Mouse (Mus musculus) brown adipose tissue, adult 24 weeks (tissue): ENCODE measurements around the gene Pecam1. TPM values are rescaled to one million over a fixed set of nuclear protein-coding genes. Genes with fewer than 3 reads are reported as not detected.
A peak's percentile ranks its signal among the peaks of the same experiment; 100 is the strongest.
"Not testable (repeated sequence)": the region's sequence is repeated elsewhere in the genome, so short reads cannot be mapped to it uniquely, and the experiment has no call there.

Experiments
- H3K27ac ChIP-seq: fragments of 200-500 bp; replicated peaks from 2 replicates; pipeline ENCODE4 v1.5.1; 2012; ENCODE audit warnings: low read depth, mild to moderate bottlenecking, low read length
- H3K4me1 ChIP-seq: fragments of 200-500 bp; 2 replicates; pipeline ENCODE4 v1.6.1; 2012; ENCODE audit warnings: low read length, mixed read lengths; ENCODE audit not compliant: control insufficient read depth, insufficient read depth, insufficient read length
- H3K4me3 ChIP-seq: fragments of 200-500 bp; 2 replicates; pipeline ENCODE4 v1.5.1; 2012; ENCODE audit warnings: low read depth, mild to moderate bottlenecking, low read length, moderate library complexity; ENCODE audit not compliant: insufficient read depth
- polyA plus RNA-seq: library from polyadenylated mRNA; stranded (reverse); fragments of >200 nt; gene quantifications from 2 replicates; pipeline ENCODE4 v1.2.4, GENCODE M21; 2012; ENCODE audit not compliant: missing spikeins, insufficient read depth, insufficient read length

The Pecam1 gene
- polyA plus RNA-seq, 1 experiment, result 31.7 TPM

DNA sequence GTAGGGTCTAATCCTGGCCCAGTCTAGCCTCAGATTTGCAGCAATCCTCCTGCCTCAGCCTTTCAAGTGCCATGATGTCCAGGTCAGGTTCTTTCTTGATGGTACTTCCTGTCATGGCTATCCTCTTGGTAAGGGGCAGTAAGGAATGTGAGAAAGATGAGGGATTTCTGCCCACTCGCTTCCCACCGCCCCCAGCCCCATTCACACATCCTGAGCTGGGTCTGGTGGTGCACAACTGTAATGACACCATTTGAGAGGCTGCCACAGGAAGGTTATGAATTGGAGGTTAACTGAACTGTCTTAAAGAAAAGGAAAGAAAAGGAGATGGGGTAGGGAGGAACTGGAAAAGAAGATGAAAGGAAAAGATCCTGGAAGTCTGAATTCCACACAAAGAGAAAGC, 84.6 kb downstream of the Pecam1 start:
- no peak overlapping the region for H3K4me3 ChIP-seq
- H3K27ac ChIP-seq, result peak overlapping the region; percentile 83
- H3K4me1 ChIP-seq, result peaks cover 43% of the 10 kb centered on the region

DNA sequence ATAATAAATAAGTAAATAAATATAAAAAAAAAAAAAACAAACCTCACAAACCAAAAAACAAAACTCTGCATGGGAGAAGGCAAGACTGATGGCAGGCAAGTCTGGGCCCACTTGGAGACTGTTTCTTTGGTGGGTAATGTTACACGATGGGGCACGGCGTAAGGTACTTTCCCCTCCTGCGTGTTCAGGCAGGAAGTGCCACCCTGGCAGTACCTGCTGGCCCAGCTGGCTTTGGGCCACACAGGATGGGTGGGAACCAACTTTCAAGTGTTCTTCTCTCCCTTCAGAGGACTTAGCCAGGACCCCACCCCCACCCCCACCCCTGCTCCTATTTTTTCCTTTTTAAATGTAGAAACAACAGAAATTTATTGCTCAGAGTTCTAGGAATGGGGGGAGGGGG, 85.1 kb downstream of the Pecam1 start:
- no peak overlapping the region for H3K4me3 ChIP-seq
- peak overlapping the region; percentile 69 for H3K27ac ChIP-seq

DNA sequence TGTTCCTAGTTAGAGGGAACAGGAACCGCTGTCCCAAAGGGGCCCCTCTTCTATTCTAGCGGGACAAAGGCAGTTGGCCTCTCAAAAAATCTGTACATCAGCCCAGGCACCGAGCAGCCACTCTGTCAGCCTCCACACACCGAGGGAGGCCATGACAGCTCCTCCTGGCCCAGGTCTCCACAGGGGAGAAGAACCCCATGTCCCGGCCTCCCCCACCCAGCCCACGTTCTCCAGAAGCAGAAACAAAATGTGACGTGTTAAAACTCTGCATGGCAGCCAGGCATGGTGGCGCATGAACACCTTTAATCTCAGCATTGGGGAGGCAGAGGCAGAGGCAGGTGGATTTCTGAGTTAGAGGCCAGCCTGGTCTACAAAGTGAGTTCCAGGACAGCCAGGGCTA, 85.7 kb downstream of the Pecam1 start:
- peak overlapping the region; percentile 60 for H3K27ac ChIP-seq
- H3K4me1 ChIP-seq, result peaks cover 44% of the 10 kb centered on the region

More for the DNA sequence above, 85.1 kb downstream of the Pecam1 start:
- H3K4me1 ChIP-seq, result peaks cover 43% of the 10 kb centered on the region

DNA sequence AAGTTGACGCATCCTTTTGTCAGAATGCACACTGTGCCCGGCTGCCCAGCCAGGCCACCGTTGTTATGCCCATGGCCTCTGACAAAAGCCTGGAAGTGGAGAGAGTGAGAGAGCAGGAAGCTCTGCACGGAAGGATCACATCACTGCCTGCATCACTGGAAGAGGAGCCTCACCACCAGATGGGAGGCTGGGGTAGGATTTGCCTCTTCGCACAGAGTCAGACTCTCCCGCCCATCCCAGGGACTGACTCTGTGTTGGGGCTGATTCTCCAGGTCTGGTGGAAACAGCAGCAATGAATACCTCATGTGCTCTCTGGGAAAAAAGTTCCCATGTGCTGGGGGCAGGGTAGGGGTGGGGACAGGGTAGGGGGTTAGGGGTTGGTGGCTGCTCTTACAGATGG, 86.6 kb downstream of the Pecam1 start:
- peak overlapping the region; percentile 72 for H3K27ac ChIP-seq
- no peak overlapping the region for H3K4me3 ChIP-seq
- peaks cover 40% of the 10 kb centered on the region for H3K4me1 ChIP-seq

More for the DNA sequence above, 85.7 kb downstream of the Pecam1 start:
- H3K4me3 ChIP-seq, result no peak overlapping the region

DNA sequence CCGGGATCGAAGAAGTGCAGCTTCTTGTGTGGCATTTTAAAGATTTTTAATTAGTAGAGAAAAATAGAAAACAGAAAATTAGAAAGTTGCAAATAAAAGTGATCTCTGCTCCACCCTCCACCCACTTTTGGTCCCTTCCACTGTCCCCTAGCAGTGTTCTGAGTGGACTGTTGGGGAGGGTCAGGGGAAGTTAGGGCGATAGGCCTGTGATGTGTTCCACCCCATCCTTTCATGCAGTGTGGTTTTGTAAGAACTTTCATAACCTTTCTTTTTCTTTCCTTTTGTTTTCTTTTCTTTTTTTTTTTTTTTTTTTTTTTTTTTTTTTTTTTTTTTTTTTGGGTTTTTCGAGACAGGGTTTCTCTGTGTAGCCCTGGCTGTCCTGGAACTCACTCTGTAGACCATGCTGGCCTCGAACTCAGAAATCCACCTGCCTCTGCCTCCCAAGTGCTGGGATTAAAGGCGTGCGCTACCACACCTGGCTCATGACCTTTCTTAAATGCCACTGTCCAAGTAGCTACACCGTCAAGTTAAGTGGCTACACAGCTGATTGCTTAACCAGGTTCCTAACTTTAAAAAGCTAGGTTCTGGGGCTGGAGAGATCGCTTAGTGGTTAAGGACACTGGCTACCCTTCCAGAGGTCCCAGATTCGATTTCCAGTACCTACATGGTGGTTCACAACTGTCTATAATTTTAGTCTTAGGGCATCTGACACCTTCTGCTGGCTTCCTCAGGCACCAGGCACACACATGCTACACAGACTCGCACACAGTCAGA, 87.6 kb downstream of the Pecam1 start:
- Histone ChIP-seq H3K4me1 (peaks cover 43% of the 10 kb centered on the region), H3K4me3 (no peak overlapping the region), H3K27ac (peak overlapping the region; percentile 72)

DNA sequence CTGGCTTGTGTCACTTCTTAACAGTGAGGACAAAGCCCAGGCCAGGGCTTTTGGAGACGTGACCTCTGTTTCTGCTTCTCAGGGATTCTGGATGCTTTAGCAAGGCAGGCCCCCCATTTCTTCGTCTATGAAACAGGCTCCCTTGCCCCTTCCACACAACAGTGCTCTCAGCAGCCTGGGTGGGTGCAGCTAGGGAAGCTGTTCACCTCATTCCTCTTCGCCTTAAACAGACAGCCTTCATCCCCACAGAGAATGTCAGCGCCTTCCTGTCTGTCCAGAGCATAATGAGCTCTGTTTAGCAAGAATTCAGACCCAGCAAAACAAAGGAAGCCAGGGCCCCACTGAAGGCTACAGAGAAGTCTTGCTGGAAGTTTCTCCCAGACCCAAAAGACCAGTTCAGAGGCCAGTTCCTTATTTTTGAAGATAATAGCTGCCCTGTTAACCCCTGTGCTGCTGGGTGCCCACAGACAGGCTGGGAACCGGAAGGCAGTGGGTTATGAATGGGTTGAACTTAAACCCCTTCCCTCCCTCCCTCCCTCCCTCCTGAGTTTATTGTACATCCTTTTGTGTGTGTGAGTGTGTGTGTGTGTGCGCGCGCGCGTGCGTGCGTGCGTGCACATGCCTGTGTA, 89.9 kb downstream of the Pecam1 start:
- peak overlapping the region; percentile 96 for H3K27ac ChIP-seq
- H3K4me3 ChIP-seq, result no peak overlapping the region
- peaks cover 37% of the 10 kb centered on the region for H3K4me1 ChIP-seq

DNA sequence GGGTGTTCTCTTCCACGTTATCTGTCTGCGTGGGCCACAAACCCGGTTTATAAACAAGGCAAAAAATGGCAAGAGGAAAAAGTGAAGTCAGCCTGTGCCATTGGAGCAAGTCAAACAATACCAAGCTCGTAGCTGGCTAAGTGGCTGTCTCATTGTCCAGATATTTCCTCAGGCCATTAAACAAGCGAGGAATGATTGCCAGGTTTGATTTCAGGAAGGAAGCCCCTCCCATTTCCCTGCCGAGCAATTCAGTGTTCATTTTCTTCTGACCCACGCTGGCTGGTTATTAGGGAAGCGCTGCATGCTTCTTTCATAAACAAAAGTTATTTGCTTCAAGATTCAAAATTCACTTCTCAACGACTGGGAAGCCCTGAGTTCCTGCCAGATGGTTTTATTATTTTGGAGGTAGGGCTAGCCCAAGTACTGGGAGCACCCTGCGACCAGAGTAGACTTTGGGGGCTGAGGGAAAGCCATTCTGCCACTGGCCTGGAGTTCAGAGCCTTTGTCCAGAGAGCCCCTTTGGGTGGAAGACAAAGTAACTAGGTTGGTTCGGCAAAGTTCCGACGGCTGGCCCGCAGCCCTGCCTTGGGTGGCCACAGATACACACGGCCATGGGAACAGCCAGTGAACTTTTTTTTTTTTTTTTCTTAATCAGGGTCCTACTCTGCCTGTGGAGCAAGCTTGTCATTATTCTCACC, 90.7 kb downstream of the Pecam1 start:
- Histone ChIP-seq H3K4me3 (no peak overlapping the region), H3K27ac (peak overlapping the region; percentile 99), H3K4me1 (peaks cover 35% of the 10 kb centered on the region)

DNA sequence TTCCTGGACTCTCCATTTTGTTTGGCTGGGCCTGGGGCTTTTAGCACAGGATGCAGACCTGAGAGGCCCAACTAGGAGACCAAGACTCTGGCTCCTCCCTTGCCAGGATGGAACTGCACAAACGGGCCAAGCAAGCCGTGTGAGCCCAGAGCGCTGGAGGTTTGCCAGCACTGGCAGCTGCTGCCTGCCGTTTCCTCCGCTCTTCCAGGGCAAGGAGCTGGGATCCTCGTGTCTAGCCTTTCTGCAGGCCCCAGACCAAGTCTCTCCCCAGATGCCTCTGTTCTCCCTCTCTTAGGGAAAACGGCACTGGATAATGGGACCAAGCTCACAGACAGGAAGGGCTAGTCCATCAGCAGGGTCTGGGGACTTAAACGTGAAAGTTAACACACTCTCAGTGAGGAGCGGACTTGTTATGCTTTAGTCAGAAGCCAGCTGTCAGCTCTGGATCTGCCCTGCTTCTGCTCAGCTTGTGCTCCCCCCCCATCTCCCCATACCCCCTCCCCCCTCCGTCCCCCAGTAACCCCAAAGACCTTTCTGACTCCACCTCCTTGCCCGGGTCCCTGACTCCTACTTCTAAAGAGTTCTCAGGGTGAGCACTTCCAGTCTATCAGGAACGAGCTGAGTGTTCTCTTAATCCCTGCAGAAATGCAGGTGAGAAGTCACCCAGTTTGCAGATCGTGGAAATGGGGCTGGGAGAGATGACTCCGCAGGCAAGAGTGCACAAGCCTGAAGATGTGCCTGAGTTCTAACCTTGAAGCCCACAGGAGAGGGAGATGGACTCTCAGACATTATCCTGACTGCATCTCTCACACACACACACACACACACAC, 92.2 kb downstream of the Pecam1 start:
- H3K4me1 ChIP-seq, result peaks cover 30% of the 10 kb centered on the region
- H3K27ac ChIP-seq, result peak overlapping the region; percentile 99
- H3K4me3 ChIP-seq, result no peak overlapping the region

DNA sequence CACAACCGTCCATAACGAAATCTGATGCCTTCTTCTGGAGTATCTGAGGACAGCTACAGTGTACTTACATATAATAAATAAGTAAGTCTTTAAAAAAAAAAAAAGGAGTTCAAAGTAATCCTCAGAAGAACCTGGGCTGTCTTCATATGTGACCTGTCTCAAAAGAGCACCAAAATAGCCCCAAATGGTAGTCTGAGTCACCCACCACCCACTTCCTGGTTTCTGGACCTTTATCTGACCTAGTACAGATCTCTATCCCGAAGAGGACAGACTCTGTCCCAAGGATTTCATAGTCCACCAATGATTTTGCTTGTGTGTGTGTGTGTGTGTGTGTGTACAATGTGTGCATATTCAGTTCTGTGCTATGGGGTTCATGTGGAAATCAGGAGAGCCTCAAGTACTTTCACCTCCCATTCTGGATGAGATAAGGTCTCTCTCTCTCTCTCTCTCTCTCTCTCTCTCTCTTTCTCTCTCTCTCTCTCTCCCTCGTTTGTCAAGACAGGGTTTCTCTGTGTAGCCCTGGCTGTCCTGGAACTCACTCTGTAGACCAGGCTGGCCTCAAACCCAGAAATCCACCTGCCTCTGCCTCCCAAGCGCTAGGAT, 93.4 kb downstream of the Pecam1 start:
- not testable (repeated sequence) for H3K4me3 ChIP-seq
- H3K27ac ChIP-seq, result peak overlapping the region; percentile 64
- H3K4me1 ChIP-seq, result peaks cover 30% of the 10 kb centered on the region

DNA sequence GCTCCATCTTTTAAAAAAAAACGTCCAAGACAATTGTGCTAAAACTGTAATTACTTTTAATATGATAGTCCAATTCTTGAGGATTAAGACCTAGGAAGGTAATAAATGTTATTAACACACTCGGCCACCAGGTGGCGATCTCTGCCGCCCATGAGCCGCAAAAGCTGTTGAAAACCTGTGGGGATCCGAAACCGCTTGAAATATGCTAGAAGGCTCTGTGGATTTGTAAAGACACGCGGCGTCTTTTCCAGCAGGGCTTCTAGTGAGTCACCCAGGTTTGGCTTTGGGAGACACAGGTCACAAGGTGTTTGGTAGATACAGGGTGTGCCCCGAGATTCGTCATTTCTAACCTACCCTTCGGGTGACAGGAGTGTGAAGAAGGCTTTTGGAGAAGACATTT, 102.1 kb downstream of the Pecam1 start:
- H3K4me1 ChIP-seq, result no peaks in the 10 kb centered on the region
- H3K27ac ChIP-seq, result peak overlapping the region; percentile 17; the same call in 1 of the 2 replicates
- H3K4me3 ChIP-seq, result no peak overlapping the region

DNA sequence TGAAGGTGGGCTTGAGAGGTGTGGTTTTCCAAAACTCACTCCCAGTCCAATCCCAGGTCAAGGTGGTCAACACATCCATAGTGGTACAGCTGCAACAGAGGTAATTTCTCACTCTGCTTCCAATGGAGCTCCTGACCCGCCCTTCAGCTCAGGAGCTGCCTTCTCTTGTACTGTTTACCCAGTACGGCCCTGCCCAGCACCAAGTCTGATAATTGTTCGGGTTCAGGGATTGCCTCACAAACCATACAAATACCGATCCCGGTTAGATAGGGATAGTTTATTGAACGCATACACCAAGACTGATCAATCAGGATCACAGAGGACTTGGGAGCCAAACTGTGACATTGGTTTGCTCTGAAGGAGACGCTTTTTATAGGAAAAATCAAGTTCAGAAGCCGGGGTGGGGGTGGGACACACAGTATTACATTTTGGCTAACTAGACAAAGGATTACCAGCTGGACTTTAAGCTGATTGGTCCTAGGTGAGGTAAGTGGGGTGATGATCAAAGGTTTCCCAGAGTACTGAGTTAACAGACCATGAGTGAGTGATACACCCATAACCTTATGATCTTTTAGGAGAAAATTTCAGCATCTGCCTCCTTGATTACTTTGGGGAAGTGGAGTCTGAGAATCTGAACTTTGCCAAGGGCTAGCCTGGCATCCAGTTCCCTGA, 107.3 kb downstream of the Pecam1 start:
- H3K4me1 ChIP-seq, result no peaks in the 10 kb centered on the region
- H3K27ac ChIP-seq, result no peak overlapping the region
- H3K4me3 ChIP-seq, result no peak overlapping the region

DNA sequence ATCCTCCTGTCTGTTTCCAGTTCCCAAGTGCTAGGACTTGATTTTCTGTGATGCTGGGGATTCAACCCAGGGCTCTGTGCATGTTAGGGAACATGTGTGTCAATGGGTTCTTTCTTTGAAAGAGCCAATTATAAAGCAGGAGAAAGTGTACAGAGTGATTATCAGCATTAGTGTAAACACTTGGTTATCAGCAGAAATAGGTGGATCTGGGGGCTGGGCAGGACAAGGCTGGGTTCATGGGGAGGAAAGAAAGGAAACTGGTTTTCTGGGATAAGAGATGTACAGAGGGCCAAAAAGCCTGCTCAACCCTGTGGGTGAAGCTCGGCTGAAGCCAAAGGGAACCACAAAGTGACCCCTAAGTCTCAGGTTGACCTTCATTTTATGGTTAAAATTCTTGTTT, 108.8 kb downstream of the Pecam1 start:
- Histone ChIP-seq H3K4me1 (no peaks in the 10 kb centered on the region), H3K4me3 (no peak overlapping the region), H3K27ac (no peak overlapping the region)

DNA sequence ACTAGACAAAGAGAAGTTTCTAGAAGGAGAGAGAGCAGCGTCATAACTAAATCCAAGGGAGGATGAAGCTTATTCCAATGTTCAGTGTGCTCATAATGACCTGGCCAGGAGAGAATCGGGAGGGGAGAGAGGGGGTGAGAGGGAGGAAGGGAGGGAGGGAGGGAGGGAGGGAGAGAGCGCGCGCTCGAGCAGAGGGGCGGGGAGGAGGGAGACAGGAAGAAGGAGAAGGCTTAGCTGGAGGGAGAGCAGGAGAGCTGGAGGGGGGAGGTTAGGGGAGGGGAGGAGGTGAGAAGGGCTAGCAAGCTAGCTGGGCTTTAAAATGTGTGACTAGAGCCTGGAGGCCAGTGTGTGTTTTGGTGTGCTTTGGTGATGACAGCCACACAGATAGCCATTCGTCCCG, 110.4 kb downstream of the Pecam1 start:
- no peaks in the 10 kb centered on the region for H3K4me1 ChIP-seq
- H3K27ac ChIP-seq, result no peak overlapping the region
- H3K4me3 ChIP-seq, result no peak overlapping the region

DNA sequence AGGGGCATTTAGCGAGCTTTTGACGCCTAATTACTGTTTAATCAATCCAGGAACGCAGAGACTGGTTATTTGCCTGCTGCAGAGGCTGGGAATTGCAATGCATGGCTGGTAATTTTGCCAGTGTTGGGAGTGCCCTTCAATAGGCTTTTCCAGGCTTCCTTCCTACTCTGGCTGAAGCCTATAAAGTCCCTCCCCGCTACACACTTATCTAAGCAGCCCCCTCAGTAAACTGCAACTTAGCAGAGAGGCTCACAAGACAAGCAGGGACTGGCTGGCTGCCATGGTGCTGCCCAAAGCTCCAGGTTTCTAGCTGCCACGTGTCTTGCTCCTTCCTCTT, 111.1 kb downstream of the Pecam1 start:
- H3K4me1 ChIP-seq, result no peaks in the 10 kb centered on the region
- H3K4me3 ChIP-seq, result no peak overlapping the region
- no peak overlapping the region for H3K27ac ChIP-seq
